Mouse (Mus musculus): ENCODE results near the gene Il10ra. TPM values are rescaled to one million over a fixed set of nuclear protein-coding genes. Genes with fewer than 3 reads are reported as not detected.

The Il10ra gene
- polyA plus RNA-seq, 1 experiment: 0.65 TPM

GRCm38 (mm10) chr9:45294210-45295011, 25.5 kb upstream of the Il10ra start:
- no peak overlapping the region for H3K27ac ChIP-seq (ENCODE audit: insufficient read depth, low read length)
- H3K4me1 ChIP-seq (ENCODE audit: control insufficient read depth, insufficient read depth, low read length): no peaks in the 10 kb centered on the region
- TF ChIP-seq CTCF (IDR thresholded peaks at IDR 0.05; ENCODE audit: borderline replicate concordance, insufficient read depth, low read length): no peak
- no peak for TF ChIP-seq POLR2A (IDR thresholded peaks at IDR 0.05; ENCODE audit: low read depth, low read length)
- no peak overlapping the region for H3K4me3 ChIP-seq (ENCODE audit: insufficient read depth, low read length)

- TF ChIP-seq POLR2A (IDR thresholded peaks at IDR 0.05; ENCODE audit: low read depth, low read length): no peak
- no peak for TF ChIP-seq CTCF (IDR thresholded peaks at IDR 0.05; ENCODE audit: borderline replicate concordance, insufficient read depth, low read length)
- Histone ChIP-seq H3K4me3 (ENCODE audit: insufficient read depth, low read length) (no peak overlapping the region), H3K4me1 (ENCODE audit: control insufficient read depth, insufficient read depth, low read length) (no peaks in the 10 kb centered on the region), H3K27ac (ENCODE audit: insufficient read depth, low read length) (no peak overlapping the region)
These were observed 22.7 kb upstream of the Il10ra start for GRCm38 (mm10) chr9:45291481-45292168.

- Histone ChIP-seq H3K4me3 (ENCODE audit: insufficient read depth, low read length) (no peak overlapping the region), H3K27ac (ENCODE audit: insufficient read depth, low read length) (no peak overlapping the region), H3K4me1 (ENCODE audit: control insufficient read depth, insufficient read depth, low read length) (no peaks in the 10 kb centered on the region)
- TF ChIP-seq POLR2A (IDR thresholded peaks at IDR 0.05; ENCODE audit: low read depth, low read length) (no peak), CTCF (IDR thresholded peaks at IDR 0.05; ENCODE audit: borderline replicate concordance, insufficient read depth, low read length) (no peak)
These were observed 13.5 kb upstream of the Il10ra start for GRCm38 (mm10) chr9:45282466-45282865.

- no peak overlapping the region for H3K27ac ChIP-seq (ENCODE audit: insufficient read depth, low read length)
- no peak overlapping the region for H3K4me3 ChIP-seq (ENCODE audit: insufficient read depth, low read length)
- TF ChIP-seq CTCF (IDR thresholded peaks at IDR 0.05; ENCODE audit: borderline replicate concordance, insufficient read depth, low read length): no peak
- no peak for TF ChIP-seq POLR2A (IDR thresholded peaks at IDR 0.05; ENCODE audit: low read depth, low read length)
- H3K4me1 ChIP-seq (ENCODE audit: control insufficient read depth, insufficient read depth, low read length): no peaks in the 10 kb centered on the region
These were observed 11.9 kb upstream of the Il10ra start for GRCm38 (mm10) chr9:45280891-45281290.

- Histone ChIP-seq H3K4me1 (ENCODE audit: control insufficient read depth, insufficient read depth, low read length) (no peaks in the 10 kb centered on the region), H3K4me3 (ENCODE audit: insufficient read depth, low read length) (no peak overlapping the region), H3K27ac (ENCODE audit: insufficient read depth, low read length) (no peak overlapping the region)
- no peak for TF ChIP-seq POLR2A (IDR thresholded peaks at IDR 0.05; ENCODE audit: low read depth, low read length)
- no peak for TF ChIP-seq CTCF (IDR thresholded peaks at IDR 0.05; ENCODE audit: borderline replicate concordance, insufficient read depth, low read length)
These were observed 11.1 kb upstream of the Il10ra start for GRCm38 (mm10) chr9:45280059-45280458.

- Histone ChIP-seq H3K4me3 (ENCODE audit: insufficient read depth, low read length) (no peak overlapping the region), H3K27ac (ENCODE audit: insufficient read depth, low read length) (no peak overlapping the region), H3K4me1 (ENCODE audit: control insufficient read depth, insufficient read depth, low read length) (no peaks in the 10 kb centered on the region)
- TF ChIP-seq POLR2A (IDR thresholded peaks at IDR 0.05; ENCODE audit: low read depth, low read length) (no peak), CTCF (IDR thresholded peaks at IDR 0.05; ENCODE audit: borderline replicate concordance, insufficient read depth, low read length) (no peak)
These were observed 5.7 kb upstream of the Il10ra start for GRCm38 (mm10) chr9:45274635-45275034.

- H3K27ac ChIP-seq (ENCODE audit: insufficient read depth, low read length): no peak overlapping the region
- no peaks in the 10 kb centered on the region for H3K4me1 ChIP-seq (ENCODE audit: control insufficient read depth, insufficient read depth, low read length)
- H3K4me3 ChIP-seq (ENCODE audit: insufficient read depth, low read length): no peak overlapping the region
- TF ChIP-seq CTCF (IDR thresholded peaks at IDR 0.05; ENCODE audit: borderline replicate concordance, insufficient read depth, low read length) (no peak), POLR2A (IDR thresholded peaks at IDR 0.05; ENCODE audit: low read depth, low read length) (no peak)
These were observed 5.3 kb upstream of the Il10ra start for GRCm38 (mm10) chr9:45274218-45274617.

- no peak for TF ChIP-seq POLR2A (IDR thresholded peaks at IDR 0.05; ENCODE audit: low read depth, low read length)
- TF ChIP-seq CTCF (IDR thresholded peaks at IDR 0.05; ENCODE audit: borderline replicate concordance, insufficient read depth, low read length): no peak
These were observed 3.3 kb upstream of the Il10ra start for GRCm38 (mm10) chr9:45272213-45272612.

GRCm38 (mm10) chr9:45268079-45268478, 870 bp downstream of the Il10ra start:
- Histone ChIP-seq H3K27ac (ENCODE audit: insufficient read depth, low read length) (no peak overlapping the region), H3K4me3 (ENCODE audit: insufficient read depth, low read length) (no peak overlapping the region), H3K4me1 (ENCODE audit: control insufficient read depth, insufficient read depth, low read length) (no peaks in the 10 kb centered on the region)
- TF ChIP-seq POLR2A (IDR thresholded peaks at IDR 0.05; ENCODE audit: low read depth, low read length) (no peak), CTCF (IDR thresholded peaks at IDR 0.05; ENCODE audit: borderline replicate concordance, insufficient read depth, low read length) (no peak)

More at GRCm38 (mm10) chr9:45272213-45272612, 3.3 kb upstream of the Il10ra start:
- H3K27ac ChIP-seq (ENCODE audit: insufficient read depth, low read length): no peak overlapping the region
- no peak overlapping the region for H3K4me3 ChIP-seq (ENCODE audit: insufficient read depth, low read length)
- H3K4me1 ChIP-seq (ENCODE audit: control insufficient read depth, insufficient read depth, low read length): no peaks in the 10 kb centered on the region

- Histone ChIP-seq H3K4me1 (ENCODE audit: control insufficient read depth, insufficient read depth, low read length) (no peaks in the 10 kb centered on the region), H3K4me3 (ENCODE audit: insufficient read depth, low read length) (no peak overlapping the region), H3K27ac (ENCODE audit: insufficient read depth, low read length) (no peak overlapping the region)
- no peak for TF ChIP-seq POLR2A (IDR thresholded peaks at IDR 0.05; ENCODE audit: low read depth, low read length)
- no peak for TF ChIP-seq CTCF (IDR thresholded peaks at IDR 0.05; ENCODE audit: borderline replicate concordance, insufficient read depth, low read length)
These were observed 1.9 kb downstream of the Il10ra start for GRCm38 (mm10) chr9:45267099-45267498.

Measured in embryonic fibroblast, embryonic 13.5 days (primary cell).